Mouse (Mus musculus): ENCODE measurements around the gene Spib.

Gene Spib

DNA sequence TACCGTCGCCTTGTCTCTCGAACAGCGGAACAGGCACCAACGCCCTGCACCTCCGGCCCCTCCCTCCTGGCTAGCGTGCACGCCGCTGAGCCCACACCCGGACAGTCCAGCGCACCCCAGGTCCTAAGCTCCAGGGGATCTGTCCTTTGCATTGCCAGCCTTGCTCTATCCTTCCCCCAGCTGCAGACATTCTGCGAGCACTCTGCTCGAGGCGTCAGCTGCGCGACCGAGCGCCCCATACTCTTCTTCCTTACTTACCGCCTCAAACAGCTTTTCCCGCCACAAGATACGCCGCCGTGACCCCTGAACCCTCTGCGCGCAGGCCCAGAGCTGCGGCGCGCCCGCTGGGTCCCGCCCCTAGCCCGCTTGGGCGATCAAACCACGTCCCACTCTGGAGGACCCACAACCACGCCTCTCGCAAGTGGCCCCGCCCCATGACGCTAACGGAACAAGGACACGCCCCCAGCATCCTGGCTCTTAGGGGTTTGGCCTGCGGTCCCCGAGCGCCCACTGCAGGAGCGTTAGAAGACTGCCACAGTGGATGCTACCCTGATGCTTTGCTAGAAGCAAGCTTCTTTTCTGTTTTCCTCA, 16.7 kb upstream of the Spib start, which contains the start of gene Pold1:
Pold1 (minus strand) TSS at position 353 of the 591 bp plus-strand sequence.
- DNase-seq (ENCODE audit: low spot score in 2 of 2), result peak; percentile 98 to 100

DNA sequence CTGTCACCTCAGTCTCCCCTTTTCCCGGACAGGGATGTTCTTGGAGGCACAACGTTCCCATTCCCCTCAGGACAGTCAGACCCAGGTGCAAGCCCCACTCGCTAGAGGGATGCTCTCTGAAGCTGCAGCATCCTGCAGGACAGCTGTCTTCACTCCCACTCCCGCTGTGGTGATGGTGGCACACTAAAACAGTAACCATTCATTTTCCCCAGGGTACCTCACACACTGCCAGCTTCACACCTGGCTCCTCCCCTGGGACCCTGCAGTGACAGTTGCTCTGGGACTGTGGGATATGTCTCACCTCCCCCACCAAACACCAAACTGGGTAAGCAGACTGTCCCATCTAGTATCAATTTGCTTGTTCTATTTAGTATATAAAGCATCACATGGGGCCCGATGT, 15.9 kb upstream of the Spib start:
- DNase-seq (ENCODE audit: low spot score in 2 of 2), result no peak

DNA sequence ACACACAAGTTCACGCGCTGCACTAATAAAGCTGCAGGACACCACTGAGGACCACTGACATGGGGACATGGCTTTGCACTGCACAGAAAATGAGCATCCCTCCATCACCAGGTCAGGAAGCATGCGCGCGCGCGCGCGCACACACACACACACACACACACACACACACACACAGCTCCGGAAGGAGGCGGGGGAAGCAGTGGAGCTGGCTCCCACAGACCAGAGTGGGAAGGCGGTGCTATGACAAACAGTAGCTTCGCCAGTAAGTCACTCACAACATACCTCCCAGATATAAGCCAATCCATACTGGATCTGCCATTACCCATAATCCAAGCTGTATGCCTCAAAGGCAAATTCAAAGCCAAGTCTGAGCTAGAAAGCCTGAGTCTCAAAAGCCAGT, 15.2 kb upstream of the Spib start:
- DNase-seq (ENCODE audit: low spot score in 2 of 2), result no peak

DNA sequence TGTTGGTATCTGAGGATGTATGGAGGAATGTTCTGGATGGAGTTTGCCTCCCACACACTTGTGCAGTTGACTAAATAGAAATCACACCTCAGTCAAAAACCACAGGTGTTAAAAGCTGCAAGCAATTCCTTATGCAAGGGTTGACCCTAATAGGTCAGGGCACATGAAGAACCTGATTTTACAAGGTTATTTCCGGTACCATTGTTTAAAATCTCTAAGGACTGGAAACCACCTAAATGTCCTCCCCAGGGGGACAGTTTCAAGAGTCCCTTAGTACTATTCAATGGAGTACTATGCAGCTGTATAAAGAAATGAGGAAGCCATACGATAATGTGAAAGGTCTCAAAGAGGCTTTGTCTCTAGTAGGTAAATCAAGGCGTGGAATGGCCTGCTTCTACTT, 14.4 kb upstream of the Spib start:
- no peak for DNase-seq (ENCODE audit: low spot score in 2 of 2)

DNA sequence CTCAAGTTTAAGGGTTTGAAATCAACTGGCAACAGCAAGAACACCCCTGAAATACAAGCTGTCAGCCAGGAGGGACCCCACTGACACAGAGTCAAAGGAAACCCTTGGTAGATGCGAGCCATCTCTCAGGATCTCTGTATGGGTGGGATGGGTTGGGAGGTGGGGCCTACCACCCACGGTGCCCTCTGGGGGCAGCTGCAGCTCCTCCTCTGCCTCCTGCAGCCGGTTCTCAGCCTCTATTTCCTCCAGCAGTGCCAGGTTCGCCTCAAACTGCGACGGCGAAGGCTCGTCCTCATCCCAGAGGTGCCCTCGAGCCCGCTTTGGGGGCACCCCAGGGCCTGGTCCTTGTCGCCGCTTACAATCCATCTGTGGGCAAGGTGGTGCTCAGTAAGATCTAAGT, 11.2 kb upstream of the Spib start:
- DNase-seq (ENCODE audit: low spot score in 2 of 2), result no peak

GRCm38 (mm10) chr7:44542555-44542954, 10.7 kb upstream of the Spib start:
- DNase-seq (ENCODE audit: low spot score in 2 of 2), result no peak

GRCm38 (mm10) chr7:44538756-44539624, 7.1 kb upstream of the Spib start:
- DNase-seq (ENCODE audit: low spot score in 2 of 2), result no peak

GRCm38 (mm10) chr7:44537496-44537895, 5.6 kb upstream of the Spib start:
- DNase-seq (ENCODE audit: low spot score in 2 of 2), result no peak

DNA sequence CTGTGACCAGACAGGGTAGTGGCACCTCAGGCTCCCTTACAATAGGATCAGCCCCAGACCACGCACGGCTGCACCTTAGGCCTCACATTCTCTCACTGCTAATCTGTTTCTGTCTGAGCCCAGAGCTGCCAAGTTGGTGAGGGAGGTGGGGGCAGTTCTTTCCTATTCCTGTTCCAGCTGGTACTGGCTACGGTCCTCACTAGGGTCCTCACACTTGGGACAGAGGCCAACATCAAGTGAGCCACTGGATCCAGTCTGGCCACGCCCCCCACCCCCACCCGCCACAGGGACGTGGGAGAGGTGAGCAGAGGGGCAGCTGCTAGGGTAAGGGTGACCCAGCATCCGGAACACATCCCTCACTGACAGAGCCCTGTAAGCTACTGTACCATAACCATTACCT, 5.1 kb upstream of the Spib start:
- DNase-seq (ENCODE audit: low spot score in 2 of 2), result no peak

DNA sequence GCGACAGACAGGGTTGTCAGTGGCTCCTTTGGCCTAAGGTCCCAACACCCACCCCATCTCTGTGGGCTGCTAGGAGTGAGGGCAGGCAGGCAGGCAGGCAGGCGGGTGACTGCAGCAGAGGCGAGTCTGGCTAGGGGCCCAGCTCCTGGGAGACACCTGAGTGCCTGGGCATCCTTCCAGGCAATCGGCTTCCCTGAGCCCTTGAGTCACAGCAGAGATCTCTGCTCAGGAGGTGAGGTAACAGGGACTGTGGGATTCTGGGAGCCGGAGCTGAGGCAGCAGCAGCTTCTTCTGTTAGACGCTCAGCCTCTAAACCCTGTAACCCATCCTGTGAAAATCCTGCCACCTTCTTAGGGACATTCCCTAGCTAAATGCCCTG, 4.7 kb upstream of the Spib start:
- no peak for DNase-seq (ENCODE audit: low spot score in 2 of 2)

DNA sequence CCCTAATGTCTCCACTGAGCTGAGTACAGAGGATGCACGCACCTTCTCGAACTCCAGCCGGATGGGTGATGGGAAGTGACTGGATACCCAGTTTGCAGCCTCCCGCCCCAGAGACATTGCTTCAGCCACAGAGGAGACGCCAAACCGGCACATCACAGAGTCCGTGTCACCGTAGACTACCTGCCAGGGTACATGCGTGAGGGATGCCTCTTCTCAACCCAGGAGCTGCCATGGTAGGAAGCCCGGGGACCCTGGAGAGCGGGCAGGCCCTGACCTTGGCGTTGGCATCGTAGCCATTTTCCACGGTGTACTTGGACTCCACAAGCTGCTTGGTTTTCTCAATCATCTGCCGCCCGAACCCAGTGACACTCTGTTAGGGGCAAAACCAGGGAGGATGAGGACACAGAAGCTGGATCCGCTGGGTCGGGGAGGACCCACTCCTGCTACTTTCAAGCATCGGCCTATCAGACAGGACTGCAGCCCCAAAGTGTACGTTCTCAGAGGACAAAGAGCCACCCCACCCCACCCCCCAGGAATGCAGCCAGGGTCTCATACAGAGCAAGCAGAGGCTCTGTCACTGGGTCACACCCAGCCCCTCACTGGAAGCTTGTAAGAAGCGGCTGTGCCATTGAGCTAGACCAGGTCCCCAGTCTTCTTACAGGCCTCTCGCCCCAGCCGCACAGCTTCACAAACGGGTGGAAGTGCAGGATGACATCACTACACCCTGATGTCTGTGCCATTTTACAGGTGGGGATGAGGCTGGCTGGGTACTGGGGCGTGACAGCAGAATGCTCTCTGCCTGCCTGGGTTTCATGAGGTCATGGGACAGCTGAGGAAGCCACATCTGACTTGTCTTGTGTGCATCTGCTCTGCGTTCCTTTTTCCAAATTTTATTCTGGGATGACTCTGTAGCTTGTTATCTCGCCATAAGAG, 4.1 kb upstream of the Spib start:
- DNase-seq (ENCODE audit: low spot score in 2 of 2), result no peak

GRCm38 (mm10) chr7:44534656-44535441, 3.0 kb upstream of the Spib start:
- no peak for DNase-seq (ENCODE audit: low spot score in 2 of 2)

GRCm38 (mm10) chr7:44534242-44534641, 2.4 kb upstream of the Spib start:
- DNase-seq (ENCODE audit: low spot score in 2 of 2), result no peak

GRCm38 (mm10) chr7:44533746-44534045, 1.8 kb upstream of the Spib start:
- DNase-seq (ENCODE audit: low spot score in 2 of 2), result no peak

- DNase-seq (ENCODE audit: low spot score in 2 of 2), result no peak
Measured at GRCm38 (mm10) chr7:44532918-44533745, 1.3 kb upstream of the Spib start.

GRCm38 (mm10) chr7:44531207-44531606, 664 bp downstream of the Spib start:
- DNase-seq (ENCODE audit: low spot score in 2 of 2), result no peak

- DNase-seq (ENCODE audit: low spot score in 2 of 2), result no peak
Measured at GRCm38 (mm10) chr7:44530507-44530906, 1.4 kb downstream of the Spib start.

- DNase-seq (ENCODE audit: low spot score in 2 of 2), result no peak
Measured at GRCm38 (mm10) chr7:44529518-44529917, 2.4 kb downstream of the Spib start.

DNA sequence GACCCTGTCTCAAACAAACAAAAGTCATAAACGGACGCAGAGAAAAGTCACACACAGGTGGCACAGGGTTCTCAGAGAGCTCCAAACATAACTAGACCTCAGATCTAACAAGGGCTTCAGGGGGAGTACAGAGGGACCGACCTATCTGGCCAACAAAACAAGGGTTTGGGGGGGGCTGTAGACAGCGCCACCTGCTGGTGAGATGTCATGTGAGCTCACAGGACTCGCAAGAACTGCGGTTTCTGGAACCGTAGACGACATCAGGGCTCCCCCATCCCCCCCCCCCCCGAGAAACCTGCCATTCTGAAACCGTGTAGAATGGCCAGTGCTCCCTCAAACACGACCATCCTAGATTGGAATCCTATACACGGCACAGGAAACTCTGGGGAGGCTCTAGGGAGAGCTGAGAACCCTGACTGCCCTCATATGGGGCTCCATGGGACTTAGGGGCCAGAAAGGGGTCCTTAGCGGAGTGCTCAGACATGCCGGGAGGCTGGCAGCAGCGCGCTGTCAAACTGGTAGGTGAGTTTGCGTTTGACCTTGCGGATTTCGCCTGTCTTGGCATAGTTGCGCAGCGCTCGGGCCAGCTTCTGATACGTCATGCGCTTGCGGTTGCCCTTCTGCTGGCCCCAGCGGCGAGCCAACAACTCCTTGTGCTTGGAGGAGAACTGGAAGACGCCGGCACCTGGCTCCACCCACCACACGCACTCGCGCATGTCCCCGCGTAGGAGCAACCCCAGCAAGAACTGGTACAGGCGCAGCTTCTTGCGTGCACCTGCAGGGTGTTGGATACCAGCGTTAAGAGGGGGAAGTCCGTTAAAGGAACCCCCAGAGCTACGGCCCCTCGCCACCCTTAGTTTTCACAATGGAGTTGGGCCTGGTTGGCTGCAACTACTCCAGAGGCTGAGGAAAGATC, 4.1 kb downstream of the Spib start:
- DNase-seq (ENCODE audit: low spot score in 2 of 2), result peak; percentile 47 to 72

Measured in heart, adult 9 months (tissue).